Mouse (Mus musculus) testis, adult 2 months (tissue): ENCODE data around the gene Nfe2l1. TPM values are rescaled to one million over a fixed set of nuclear protein-coding genes. Genes with fewer than 3 reads are reported as not detected.

ENCODE experiments used
- H3K27ac ChIP-seq: fragments of 200-500 bp; 2 replicates; pipeline ENCODE4 v1.5.1; 2012; ENCODE audit warnings: low read depth, low read length; ENCODE audit not compliant: control insufficient read depth, insufficient read depth
- H3K27me3 ChIP-seq: fragments of 200-500 bp; 2 replicates; pipeline ENCODE4 v1.6.1; 2012; ENCODE audit warnings: mild to moderate bottlenecking, low read length, moderate library complexity; ENCODE audit not compliant: control insufficient read depth, insufficient read depth
- H3K36me3 ChIP-seq: fragments of 200-500 bp; 2 replicates; pipeline ENCODE4 v1.6.1; 2012; ENCODE audit warnings: mild to moderate bottlenecking, low read length; ENCODE audit not compliant: control insufficient read depth, insufficient read depth
- H3K4me1 ChIP-seq: fragments of 200-500 bp; 2 replicates; pipeline ENCODE4 v1.6.1; 2012; ENCODE audit warnings: low read length; ENCODE audit not compliant: control insufficient read depth, insufficient read depth
- H3K4me3 ChIP-seq: fragments of 200-500 bp; 2 replicates; pipeline ENCODE4 v1.5.1; 2012; ENCODE audit warnings: low read depth, mild to moderate bottlenecking, low read length, moderate library complexity, mixed read lengths; ENCODE audit not compliant: control insufficient read depth
- CTCF ChIP-seq: fragments of 200-500 bp; IDR thresholded peaks from 2 replicates; pipeline ENCODE4 v1.5.1; 2012; ENCODE audit warnings: low read depth, mild to moderate bottlenecking, inconsistent platforms, low read length, moderate library complexity; ENCODE audit not compliant: control insufficient read depth, insufficient read depth, insufficient replicate concordance
- POLR2A ChIP-seq: fragments of 200-500 bp; IDR thresholded peaks from 2 replicates; pipeline ENCODE4 v1.6.1; 2012; ENCODE audit warnings: low read depth, mild to moderate bottlenecking, inconsistent platforms, low read length, moderate library complexity; ENCODE audit not compliant: control insufficient read depth
- polyA plus RNA-seq: library from polyadenylated mRNA; depleted of rRNA; stranded (reverse); fragments of >200 nt; gene quantifications from 2 replicates; pipeline ENCODE4 v1.2.3, GENCODE M21; 2012

Nfe2l1 gene
- polyA plus RNA-seq, 1 experiment = 59.1 TPM

- TF ChIP-seq CTCF (no peak), POLR2A (no peak)
- no peak overlapping the region for H3K27ac ChIP-seq
- no peak overlapping the region for H3K4me3 ChIP-seq
- H3K27me3 ChIP-seq = no peaks in the 10 kb centered on the region
- H3K4me1 ChIP-seq = peaks cover 29% of the 10 kb centered on the region
- H3K36me3 ChIP-seq = no peaks in the 10 kb centered on the region
Measured at GRCm38 (mm10) chr11:96873601-96874140, 43.9 kb upstream of the Nfe2l1 start.

- peaks cover 29% of the 10 kb centered on the region for H3K4me1 ChIP-seq
- no peaks in the 10 kb centered on the region for H3K27me3 ChIP-seq
- TF ChIP-seq POLR2A (no peak), CTCF (no peak)
- H3K4me3 ChIP-seq = no peak overlapping the region
- H3K27ac ChIP-seq = no peak overlapping the region
- no peaks in the 10 kb centered on the region for H3K36me3 ChIP-seq
Measured at GRCm38 (mm10) chr11:96872441-96873379, 42.9 kb upstream of the Nfe2l1 start.

DNA sequence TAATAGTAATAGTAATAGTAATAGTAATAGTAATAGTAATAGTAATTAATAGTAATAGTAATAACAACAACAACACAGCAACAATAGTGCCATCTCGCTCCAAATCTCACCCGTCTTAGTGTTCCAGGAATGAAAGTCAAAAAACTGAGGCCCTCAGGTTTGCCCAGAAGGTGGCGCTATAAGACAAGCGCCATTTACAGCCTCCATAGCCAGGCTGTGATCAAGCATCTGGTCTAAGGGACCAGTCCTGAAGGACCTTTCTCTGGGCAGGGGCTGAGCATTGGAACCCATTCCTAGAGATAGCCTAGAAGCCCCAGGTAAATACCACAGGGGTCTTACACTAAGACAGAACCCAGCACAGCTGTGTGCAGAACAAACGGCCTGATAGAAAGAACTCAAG lies 37.4 kb upstream of the Nfe2l1 start:
- Histone ChIP-seq H3K4me1 (peaks cover 16% of the 10 kb centered on the region), H3K36me3 (no peaks in the 10 kb centered on the region), H3K27ac (no peak overlapping the region), H3K4me3 (peak overlapping the region; percentile 60), H3K27me3 (no peaks in the 10 kb centered on the region)
- TF ChIP-seq POLR2A = no peak
- TF ChIP-seq CTCF = peak; percentile 72; the same call in 1 of the 2 replicates

DNA sequence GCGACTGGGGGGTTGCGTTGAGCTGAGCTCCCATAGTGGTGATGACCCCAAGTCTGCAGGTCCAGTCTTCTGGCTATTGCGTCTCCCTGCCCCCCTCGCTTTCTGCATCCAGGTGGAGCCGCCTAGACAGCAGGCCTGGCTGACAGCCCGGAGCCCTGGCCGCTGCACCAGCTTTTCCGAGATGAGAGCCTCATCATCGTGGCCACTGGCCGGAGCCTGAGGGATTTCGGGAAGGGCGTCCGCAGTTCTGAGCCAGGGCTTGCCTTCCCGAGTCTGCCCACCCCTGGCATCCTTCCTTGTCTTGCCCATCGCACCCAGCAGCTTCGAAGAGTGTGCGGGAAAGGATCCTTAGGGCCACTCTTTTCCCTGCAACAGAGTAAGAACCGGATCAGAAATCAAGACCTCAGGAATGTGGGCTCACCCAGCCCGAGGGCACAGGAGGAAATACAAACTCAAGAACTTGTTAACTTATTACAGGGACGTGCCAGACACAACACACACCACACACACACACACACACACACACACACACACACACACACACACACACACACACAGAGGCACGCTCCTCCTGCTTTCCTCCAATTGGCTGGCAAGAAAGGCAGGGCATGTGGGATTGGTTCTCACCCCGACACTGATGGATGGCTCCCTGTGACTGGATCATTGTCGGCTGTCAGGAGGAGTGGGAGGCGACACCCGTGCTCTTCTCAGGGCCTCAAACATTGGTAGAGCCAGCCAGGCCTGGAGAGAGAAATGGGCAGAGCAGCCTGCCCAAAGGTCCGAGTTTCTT lies 33.6 kb upstream of the Nfe2l1 start:
- H3K4me3 ChIP-seq = peak overlapping the region; percentile 30
- no peak overlapping the region for H3K27ac ChIP-seq
- peaks cover 30% of the 10 kb centered on the region for H3K4me1 ChIP-seq

DNA sequence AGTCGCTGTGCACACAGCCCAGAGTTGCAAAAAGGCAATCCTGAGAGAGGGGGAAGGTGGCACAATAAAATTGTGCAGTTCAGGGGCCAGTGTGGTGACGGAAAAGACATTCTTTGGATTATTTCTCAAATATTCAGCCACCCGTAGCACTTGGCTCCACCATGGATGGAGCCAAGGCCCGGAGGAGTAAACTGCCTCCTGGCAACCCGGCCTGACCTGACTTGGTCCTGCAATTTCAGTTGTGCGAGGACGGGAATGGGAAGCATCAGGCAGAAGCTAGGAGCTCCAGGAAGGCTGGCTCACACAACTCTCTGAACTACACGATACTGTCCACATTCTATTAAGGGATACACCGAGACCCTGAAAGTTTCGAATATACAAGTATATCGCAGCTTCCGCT lies 32.8 kb upstream of the Nfe2l1 start:
- Histone ChIP-seq H3K27me3 (no peaks in the 10 kb centered on the region), H3K27ac (no peak overlapping the region), H3K4me1 (peaks cover 29% of the 10 kb centered on the region), H3K36me3 (no peaks in the 10 kb centered on the region), H3K4me3 (peak overlapping the region; percentile 90)
- TF ChIP-seq CTCF = no peak
- TF ChIP-seq POLR2A = no peak

More for the DNA sequence above, 33.6 kb upstream of the Nfe2l1 start:
- no peak for TF ChIP-seq POLR2A
- TF ChIP-seq CTCF = no peak
- Histone ChIP-seq H3K27me3 (no peaks in the 10 kb centered on the region), H3K36me3 (no peaks in the 10 kb centered on the region)

GRCm38 (mm10) chr11:96861878-96862289 lies 32.1 kb upstream of the Nfe2l1 start:
- no peaks in the 10 kb centered on the region for H3K36me3 ChIP-seq
- peak overlapping the region; percentile 90 for H3K4me3 ChIP-seq
- TF ChIP-seq CTCF (peak; percentile 96), POLR2A (peak; percentile 60)
- H3K4me1 ChIP-seq = peaks cover 27% of the 10 kb centered on the region
- H3K27me3 ChIP-seq = no peaks in the 10 kb centered on the region
- peak overlapping the region; percentile 56 for H3K27ac ChIP-seq

- Histone ChIP-seq H3K27me3 (no peaks in the 10 kb centered on the region), H3K36me3 (no peaks in the 10 kb centered on the region), H3K4me1 (peaks cover 27% of the 10 kb centered on the region), H3K27ac (peak overlapping the region; percentile 67), H3K4me3 (peak overlapping the region; percentile 90)
- TF ChIP-seq CTCF = no peak
- no peak for TF ChIP-seq POLR2A
Measured at GRCm38 (mm10) chr11:96861446-96861845, 31.7 kb upstream of the Nfe2l1 start.
